Mouse (Mus musculus) gastrocnemius, postnatal 25 days (tissue): ENCODE measurements around the gene Rprml. TPM values are rescaled to one million over a fixed set of nuclear protein-coding genes. Genes with fewer than 3 reads are reported as not detected.
"Not testable (repeated sequence)": the region's sequence is repeated elsewhere in the genome, so short reads cannot be mapped to it uniquely, and the experiment has no call there.

Experiments
- DNase-seq: peaks from one replicate; pipeline ENCODE4 v3.0.0; 2022
- total RNA-seq, 2 experiments: library from RNA; stranded (reverse); gene quantifications; 1 replicate in 1 of 2; 2 replicates in 1 of 2; pipeline ENCODE4 v1.2.3; 2021

Gene Rprml
- total RNA-seq, 2 experiments from 2014 or later = not detected

DNA sequence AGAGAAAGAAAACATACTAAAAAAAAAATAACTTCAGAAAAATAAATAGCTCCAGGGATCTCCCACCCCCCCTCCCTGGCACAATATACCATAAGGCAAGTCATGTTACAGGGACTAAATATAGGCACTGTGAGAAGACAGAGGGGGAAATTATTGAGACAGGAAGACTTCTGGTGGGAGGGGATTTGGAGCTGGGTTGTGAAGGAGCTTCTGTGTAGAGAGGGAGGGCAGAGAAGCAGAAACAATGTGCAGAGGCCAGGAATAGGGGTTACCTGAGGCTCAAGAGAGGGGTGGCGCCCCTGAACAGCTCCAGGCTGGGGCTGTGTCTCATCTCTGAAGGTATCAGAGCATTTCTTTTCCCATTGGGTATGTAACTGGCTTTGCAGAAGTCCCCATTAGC is 16.3 kb downstream of the Rprml start:
- no peak for DNase-seq

DNA sequence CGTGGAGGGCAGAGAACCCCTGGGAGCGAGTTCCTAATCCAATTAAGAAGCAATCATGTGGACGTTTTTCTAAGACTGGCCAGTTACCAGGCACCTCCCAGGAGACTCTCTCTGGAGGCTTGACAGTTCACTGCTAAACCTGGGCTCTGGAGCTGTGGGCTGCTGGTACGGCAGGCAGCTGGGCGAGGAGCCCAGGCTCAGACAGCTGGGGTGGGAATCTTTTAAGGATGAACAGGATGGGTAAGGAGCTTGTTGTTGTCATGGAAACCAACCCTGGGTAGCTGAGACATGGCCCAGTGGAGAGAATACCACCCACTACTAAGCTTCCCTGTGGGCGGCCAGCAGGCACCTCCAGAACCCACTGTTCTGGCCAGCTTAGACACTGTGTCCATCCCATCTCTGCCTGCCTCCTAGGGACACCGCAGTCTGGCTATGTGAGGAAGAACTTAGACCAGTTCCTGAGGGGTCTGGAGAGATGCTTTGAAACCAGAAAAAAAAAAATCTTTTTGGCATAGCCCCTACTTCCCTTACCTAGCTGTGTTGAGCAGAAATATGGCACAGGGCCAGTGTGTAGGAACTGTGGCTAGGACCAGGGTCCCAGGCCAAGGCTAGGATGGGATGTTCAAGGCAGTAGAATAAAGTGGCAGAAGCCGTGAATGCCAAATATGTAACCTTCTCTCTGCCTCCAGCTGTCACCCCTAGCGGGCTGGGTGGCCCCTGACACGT is 17.0 kb downstream of the Rprml start:
- DNase-seq = no peak

- DNase-seq = no peak
Measured at GRCm38 (mm10) chr11:103666907-103667426, 17.6 kb downstream of the Rprml start.

DNA sequence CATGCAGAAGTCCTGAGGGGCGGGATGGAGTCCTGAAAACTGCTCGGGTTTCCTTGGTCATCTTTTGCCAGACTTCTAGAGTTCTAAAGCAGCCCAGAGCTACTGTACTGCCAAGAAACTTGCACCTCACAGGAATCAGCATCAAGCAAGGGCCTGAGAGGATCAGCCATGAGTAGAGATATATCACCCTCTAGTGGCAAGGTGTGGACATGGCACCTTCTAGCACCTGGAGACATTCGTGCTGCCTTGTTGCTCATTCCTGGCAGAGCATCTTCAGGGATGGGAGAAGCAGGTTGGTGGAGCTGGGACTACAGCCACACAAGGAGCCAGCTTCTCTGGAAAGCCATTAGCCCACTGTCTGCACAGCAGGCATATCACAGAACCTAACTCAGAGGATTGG is 26.2 kb downstream of the Rprml start:
- DNase-seq = no peak

DNA sequence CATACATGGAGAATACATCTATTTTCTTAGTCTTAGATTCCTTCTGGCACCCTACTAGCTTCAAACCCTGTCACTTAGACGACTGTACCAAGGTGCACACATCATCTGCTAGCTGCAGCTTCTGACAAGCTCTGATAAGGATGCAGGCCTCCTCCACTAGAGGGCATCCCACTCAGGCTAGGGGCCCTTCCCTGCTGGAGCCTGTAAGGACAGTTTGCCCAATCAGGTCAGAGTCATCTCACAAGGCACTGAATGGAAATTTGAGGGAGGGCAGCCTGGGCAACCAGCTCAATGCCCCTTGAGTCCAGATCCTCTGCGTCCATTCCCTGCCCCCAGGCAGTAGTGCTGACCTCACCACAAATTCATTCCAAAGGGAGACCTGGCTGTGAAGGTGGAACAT is 27.7 kb downstream of the Rprml start:
- not testable (repeated sequence) for DNase-seq

DNA sequence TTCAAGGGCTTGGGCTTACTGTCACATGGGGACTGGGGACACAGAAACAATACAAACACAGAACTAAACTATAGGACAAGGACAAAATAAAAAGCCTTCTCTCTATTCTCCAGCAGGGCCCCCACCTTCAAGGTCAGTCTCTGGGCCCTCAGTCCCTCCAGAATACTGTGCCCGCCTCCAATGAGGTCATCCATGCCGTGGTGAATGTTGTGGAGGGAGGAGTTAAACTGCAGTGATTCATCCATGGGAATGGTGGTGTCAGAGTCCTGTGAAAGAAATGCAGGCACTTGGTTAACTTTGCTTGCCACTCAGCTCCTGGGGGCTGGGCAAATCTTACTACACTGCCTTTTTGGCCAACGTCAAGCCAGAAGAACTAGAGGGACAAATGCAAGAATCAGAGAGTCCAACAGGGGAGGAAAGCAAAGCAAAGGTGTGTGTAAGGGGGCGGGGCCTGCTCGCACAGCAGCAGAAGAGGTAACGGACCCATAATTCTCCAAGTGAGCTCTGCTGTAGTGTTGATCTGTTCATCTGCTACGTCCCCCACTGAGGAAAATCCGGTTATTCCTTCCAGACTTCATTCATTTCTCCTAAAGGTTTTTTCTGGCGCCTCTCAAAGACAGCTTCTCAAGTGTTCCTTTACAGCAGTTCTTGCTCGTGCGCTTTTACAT is 34.4 kb downstream of the Rprml start:
- no peak for DNase-seq

GRCm38 (mm10) chr11:103685261-103685736 is 35.9 kb downstream of the Rprml start:
- no peak for DNase-seq

GRCm38 (mm10) chr11:103686706-103687105 is 37.3 kb downstream of the Rprml start:
- no peak for DNase-seq

GRCm38 (mm10) chr11:103688271-103688979 is 39.1 kb downstream of the Rprml start:
- DNase-seq = no peak

DNA sequence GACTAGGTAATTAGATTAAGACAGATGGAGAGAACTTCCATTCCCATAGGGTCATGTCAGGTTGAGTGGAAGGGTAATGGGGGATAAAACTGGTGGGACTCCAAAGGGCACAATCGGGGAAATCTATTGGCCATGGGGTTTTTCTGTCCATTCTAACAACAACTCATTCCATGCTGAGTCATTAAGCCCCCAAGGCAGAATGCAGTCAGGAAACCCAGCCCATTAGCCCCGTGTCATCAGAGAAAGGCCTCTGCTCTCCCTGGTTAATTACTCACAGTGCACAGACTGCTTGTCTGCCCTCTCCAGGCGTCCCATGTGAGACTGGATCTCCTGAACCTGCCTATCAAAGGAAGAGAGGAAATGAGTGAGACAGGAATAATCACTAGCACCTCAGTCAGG is 39.6 kb downstream of the Rprml start:
- DNase-seq = no peak

DNA sequence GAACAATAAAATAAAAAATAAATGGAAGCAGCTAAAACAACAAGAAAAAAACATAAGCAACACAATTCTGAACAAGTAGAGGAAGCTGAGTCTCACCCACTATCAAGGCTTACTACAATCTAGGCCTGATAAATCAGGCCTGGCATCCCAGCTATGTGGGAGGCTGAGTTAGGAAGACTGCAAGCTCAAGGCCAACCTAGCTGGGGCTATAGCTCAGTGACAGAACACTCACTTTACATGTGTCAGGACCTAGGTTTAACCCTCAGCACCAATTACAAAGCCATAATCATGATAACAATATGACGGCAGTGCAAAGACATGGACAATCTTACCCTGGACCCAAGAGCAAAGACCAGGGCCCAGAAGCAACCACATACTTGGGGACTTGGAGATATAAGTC is 41.7 kb downstream of the Rprml start:
- no peak for DNase-seq

- no peak for DNase-seq
Measured at GRCm38 (mm10) chr11:103693241-103693640, 43.9 kb downstream of the Rprml start.

DNA sequence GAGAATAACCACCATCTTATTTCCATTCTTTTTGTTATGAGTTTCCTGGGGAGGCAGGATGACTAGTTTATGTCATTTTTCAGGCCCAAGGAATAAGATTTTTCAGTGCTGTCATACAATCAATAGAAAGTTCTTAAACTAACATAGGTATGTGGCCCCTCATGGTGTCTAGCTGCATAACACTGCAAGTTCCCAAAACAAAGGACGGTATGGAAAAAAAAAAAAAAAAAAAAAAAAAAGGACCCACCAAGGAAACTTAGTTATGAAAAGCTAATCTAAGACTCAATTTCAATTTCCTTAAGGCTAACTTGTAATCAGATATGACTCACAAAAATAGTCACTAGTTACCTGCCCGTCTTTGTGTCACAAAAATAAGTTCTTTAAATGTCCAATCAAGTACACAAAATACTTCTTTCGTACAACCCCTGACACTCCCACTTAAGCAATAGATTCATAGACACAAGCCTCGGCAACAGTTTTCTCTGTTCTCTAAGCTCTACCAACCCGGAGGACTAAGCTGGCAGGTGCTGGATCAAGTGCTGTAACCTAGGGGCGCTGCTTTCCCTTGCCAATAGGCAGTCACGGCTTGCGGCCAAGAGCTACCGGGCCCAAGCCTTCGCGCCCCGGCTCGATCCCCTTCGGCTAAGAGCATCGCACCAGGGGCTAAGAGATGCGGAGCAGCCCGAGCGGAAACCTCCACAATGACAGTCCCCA is 47.6 kb downstream of the Rprml start:
- no peak for DNase-seq

DNA sequence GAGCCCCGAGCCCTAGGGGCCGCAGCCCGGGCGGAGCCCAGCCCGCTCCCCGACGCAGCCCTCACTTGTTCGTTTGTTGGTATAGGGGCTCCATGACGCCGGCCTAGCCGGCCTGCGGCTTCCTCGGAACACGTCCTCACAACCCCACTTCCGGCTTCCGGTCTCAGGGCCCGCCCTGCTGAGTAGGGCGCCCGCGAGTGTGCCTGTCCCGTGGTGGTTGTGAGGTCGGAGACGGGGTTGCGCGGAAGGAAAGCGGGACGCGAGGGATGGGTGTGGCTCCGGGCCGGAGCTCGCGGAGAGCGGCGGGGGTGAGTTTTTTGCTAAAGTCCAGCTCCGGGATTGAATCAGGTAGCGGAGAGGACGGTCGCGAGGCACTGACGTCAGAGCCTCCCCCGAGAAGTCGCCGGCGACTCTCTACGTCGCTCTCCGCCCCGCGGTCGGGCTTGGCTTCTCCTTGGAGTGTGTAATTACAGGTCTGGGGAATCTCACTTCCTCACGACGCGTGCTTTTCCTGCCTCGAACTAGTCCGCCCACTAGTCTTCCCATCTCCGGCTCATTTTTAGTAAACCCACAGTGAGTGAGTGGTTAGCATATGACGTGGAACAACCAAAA is 48.3 kb downstream of the Rprml start, which contains the start of gene Gosr2:
TSS of gene Gosr2 (minus strand) at position 334 of the 612 bp plus-strand sequence.
- peak; percentile 87 for DNase-seq

DNA sequence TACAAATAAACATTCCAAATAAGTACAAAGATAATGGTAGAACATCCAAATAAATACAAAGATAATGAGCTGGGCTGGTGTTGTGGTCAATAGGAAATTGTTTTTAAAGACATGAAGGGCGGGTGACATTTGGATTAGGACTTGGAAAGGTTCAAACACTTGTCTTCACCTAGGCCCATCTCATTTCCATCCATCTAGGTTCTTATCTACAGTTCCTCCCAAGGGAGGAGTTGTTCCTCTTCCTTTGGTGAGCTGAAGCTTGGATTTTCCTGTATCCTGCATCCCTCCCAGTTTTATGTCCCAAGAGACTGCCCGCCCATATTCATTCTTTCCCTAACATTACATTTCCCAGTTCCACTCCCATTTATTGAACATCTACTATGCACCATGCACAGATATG is 48.9 kb downstream of the Rprml start:
- no peak for DNase-seq

Other genes with a start within 250 kb of the Rprml start
- gene Plekhm1, start 236.9 kb upstream of the Rprml start, total RNA-seq = 1 to 10 TPM; 9.3 to 9.4 TPM
- gene Lrrc37a, start 145.0 kb upstream of the Rprml start, total RNA-seq = not detected
- gene Gm884, start 28.4 kb upstream of the Rprml start, total RNA-seq = not detected
- gene Lyzl6, start 10.7 kb upstream of the Rprml start, total RNA-seq = not detected
- 10 to 100 TPM; 38.9 to 40.4 TPM for gene Gosr2, start 48.3 kb downstream of the Rprml start, total RNA-seq
- gene Wnt9b, start 100.3 kb downstream of the Rprml start, total RNA-seq = under 1 TPM in 1 of 2 experiments, not detected in 1; 0.08 TPM
- gene Wnt3, start 124.6 kb downstream of the Rprml start, total RNA-seq = not detected